In genomic region chr15:64562431-64563111, GRCm38 (mm10) we compare ENCODE assay signal across 14 mouse cellular contexts.
DNase-seq lines count a peak whose midpoint lies in the region; ATAC-seq and TF ChIP-seq lines count a peak whose summit lies in the region.
"Had no signal": no experiment of that assay in that cellular context is flagged by ENCODE, and none has a peak within 500 bp of the region (broad histone marks: within the 10 kb centered on the region; RNA-seq: fewer than 3 reads in every experiment).

No protein-coding gene starts in this region.

- 61% methylated on average over 3 of the region's 3 CpGs for WGBS in lung, embryonic 14.5 days

- peak; percentile 36 to 64 for DNase-seq in cerebellum, postnatal 14 days
- no peak for DNase-seq in cerebellum, postnatal 36 days
- peak; percentile 8 for DNase-seq in lung, embryonic 14.5 days
- DNase-seq in lung, postnatal 14 days, result no peak
- peak; percentile 32 to 79 for DNase-seq in left cerebral cortex, adult 8-10 months (ENCODE audit: low spot score in 2 of 2)
- DNase-seq in right cerebral cortex, postnatal 4 days, result peak; percentile 62
- DNase-seq in thymus, postnatal 14 days, result no peak
- no peak for DNase-seq in lung, postnatal 4 days

- no peak for TF ChIP-seq CTCF in lung, embryonic 14.5 days (IDR thresholded peaks at IDR 0.05; ENCODE audit: low read depth)

- H3K9ac ChIP-seq in lung, embryonic 14.5 days, result no peak overlapping the region
- H3K9ac ChIP-seq: midbrain, embryonic 15.5 days; neural tube, embryonic 15.5 days had no signal

- no peak overlapping the region for H3K27ac ChIP-seq in lung, embryonic 14.5 days (ENCODE audit: low read depth)
- H3K27ac ChIP-seq: midbrain, embryonic 15.5 days; neural tube, embryonic 15.5 days had no signal

- H3K4me3 ChIP-seq in lung, embryonic 14.5 days (ENCODE audit: low read depth, low read length), result no peak overlapping the region
- H3K4me3 ChIP-seq: midbrain, embryonic 15.5 days; neural tube, embryonic 15.5 days had no signal

- no peaks in the 10 kb centered on the region for H3K4me1 ChIP-seq in lung, embryonic 14.5 days (ENCODE audit: insufficient read depth)
- H3K4me1 ChIP-seq: midbrain, embryonic 15.5 days; neural tube, embryonic 15.5 days had no signal

- ATAC-seq in lung, embryonic 14.5 days (ENCODE audit: insufficient read depth), result no peak
- ATAC-seq: activated CD4-positive, CD25-positive, alpha-beta regulatory T cell, adult 4 months; intestine, postnatal 0 days; lung, postnatal 0 days; midbrain, embryonic 15.5 days had no signal

- H3K4me2 ChIP-seq in lung, embryonic 14.5 days, result no peak overlapping the region
- H3K4me2 ChIP-seq: midbrain, embryonic 15.5 days; neural tube, embryonic 15.5 days had no signal

- H3K27me3 ChIP-seq in lung, embryonic 14.5 days (ENCODE audit: insufficient read depth, low read length), result no peaks in the 10 kb centered on the region
- H3K27me3 ChIP-seq: midbrain, embryonic 15.5 days; neural tube, embryonic 15.5 days had no signal

- no peaks in the 10 kb centered on the region for H3K36me3 ChIP-seq in lung, embryonic 14.5 days (ENCODE audit: insufficient read depth)
- H3K36me3 ChIP-seq: G1E; midbrain, embryonic 15.5 days; neural tube, embryonic 15.5 days had no signal

- H3K9me3 ChIP-seq in lung, embryonic 14.5 days (ENCODE audit: low read depth, low read length), result no peaks in the 10 kb centered on the region
- H3K9me3 ChIP-seq: G1E; midbrain, embryonic 15.5 days; neural tube, embryonic 15.5 days had no signal

Comparison
In these comparisons a context has a peak if more than half of its experiments do, and no peak if none do; other contexts are left out.
1. DNase-seq: peak in cerebellum, postnatal 14 days (2 of 2), lung, embryonic 14.5 days (single experiment), left cerebral cortex, adult 8-10 months (2 of 2) and right cerebral cortex, postnatal 4 days (single experiment); none in cerebellum, postnatal 36 days (0 of 2), lung, postnatal 14 days (single experiment), thymus, postnatal 14 days (single experiment) and lung, postnatal 4 days (0 of 2).